Mouse (Mus musculus) ES-Bruce4 (cell line): ENCODE measurements at regions not wholly inside any gene's neighbourhood (a gene's known extent, or its start where the extent isn't known, plus 50 kb on each side); places are given as distances from the start of the nearest gene placed in this dataset.

ENCODE experiments used
- EP300 ChIP-seq: IDR thresholded peaks from 2 replicates; pipeline ENCODE4 v1.6.1; 2011; ENCODE audit warnings: low read depth, low read length; ENCODE audit not compliant: insufficient read depth
- POLR2A ChIP-seq: IDR thresholded peaks from one replicate; pipeline ENCODE4 v1.8.1; 2011; ENCODE audit warnings: low read length; ENCODE audit not compliant: insufficient read depth

- TF ChIP-seq EP300 (no peak), POLR2A (no peak)
Measured at GRCm38 (mm10) chr3:44323205-44323604, 1055.0 kb upstream of the Pcdh10 start.
